18 mouse cellular contexts compared by ENCODE assay signal in the genomic region with DNA sequence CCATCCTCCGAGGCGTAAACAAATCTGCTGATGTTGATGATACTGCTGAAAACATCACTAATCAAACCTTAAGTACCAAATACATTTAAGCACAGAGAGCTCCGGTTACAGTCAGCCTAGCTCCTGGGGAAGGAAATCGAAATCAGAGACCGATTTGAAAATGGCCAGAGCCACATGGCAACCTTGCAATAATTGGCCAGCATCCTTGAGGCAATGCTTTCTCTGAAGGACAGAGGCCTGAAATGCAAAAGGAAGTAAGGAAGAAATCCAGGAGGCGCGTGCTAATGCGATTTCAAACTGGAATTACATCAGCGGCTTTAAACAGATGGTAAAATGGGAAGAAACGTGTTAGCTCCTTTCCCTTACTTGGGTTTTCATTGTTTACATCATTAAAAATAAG.
DNase-seq lines count a peak whose midpoint lies in the region; ATAC-seq and TF ChIP-seq lines count a peak whose summit lies in the region.
"Had no signal": no experiment of that assay in that cellular context is flagged by ENCODE, and none has a peak within 500 bp of the region (broad histone marks: within the 10 kb centered on the region; RNA-seq: fewer than 3 reads in every experiment).

No protein-coding gene starts in this region.

- H3K79me2 ChIP-seq in heart, adult 2 months (replicated peaks; ENCODE audit: control insufficient read depth, insufficient read depth, low read length), result no peaks in the 10 kb centered on the region

- no peak for ATAC-seq in embryonic facial prominence, embryonic 15.5 days (ENCODE audit: insufficient number of reproducible peaks, low FRiP score, low TSS enrichment, low read depth)
- no peak for ATAC-seq in erythroblast, adult 5-6 weeks (replicated peaks; ENCODE audit: low FRiP score, poor library complexity, severe bottlenecking)
- ATAC-seq: Patski had no signal

- H3K9me3 ChIP-seq in embryonic facial prominence, embryonic 15.5 days (replicated peaks), result no peaks in the 10 kb centered on the region
- H3K9me3 ChIP-seq: midbrain, embryonic 12.5 days had no signal

- no peak for TF ChIP-seq POLR2A in heart, adult 2 months (IDR thresholded peaks at IDR 0.05; ENCODE audit: insufficient read depth, low read depth, low read length)

- H3K4me2 ChIP-seq in embryonic facial prominence, embryonic 15.5 days (replicated peaks), result peak overlapping the region; percentile 24
- H3K4me2 ChIP-seq: heart, embryonic 13.5 days; hindbrain, embryonic 14.5 days; midbrain, embryonic 12.5 days had no signal

- no peak for TF ChIP-seq CTCF in heart, adult 2 months (IDR thresholded peaks at IDR 0.05)

- DNase-seq in heart, adult 11 months, result peak; percentile 59
- DNase-seq in heart, adult 2 months, result no peak
- DNase-seq in MN1 (ENCODE audit: low spot score), result peak; percentile 72
- peak; percentile 18 for DNase-seq in brain, adult 2 months (ENCODE audit: low read depth, low spot score)
- no peak for DNase-seq in layer of hippocampus, adult 9-10 months (ENCODE audit: low spot score)
- DNase-seq: adrenal gland, adult 8-10 months; cerebellum, adult 11 months; cerebellum, postnatal 10 days; kidney, adult 11 months; liver; lung, postnatal 10 days; thymus, adult 18-20 months had no signal

- no peak overlapping the region for H3K9ac ChIP-seq in heart, adult 2 months (ENCODE audit: low read depth, low read length)
- H3K9ac ChIP-seq in embryonic facial prominence, embryonic 15.5 days, result no peak overlapping the region
- H3K9ac ChIP-seq: heart, embryonic 13.5 days; hindbrain, embryonic 14.5 days; midbrain, embryonic 12.5 days had no signal

- H3K27me3 ChIP-seq in heart, adult 2 months (ENCODE audit: control insufficient read depth, insufficient read depth, low read length), result no peaks in the 10 kb centered on the region
- no peaks in the 10 kb centered on the region for H3K27me3 ChIP-seq in embryonic facial prominence, embryonic 15.5 days
- H3K27me3 ChIP-seq: heart, embryonic 13.5 days; midbrain, embryonic 12.5 days had no signal

- H3K27ac ChIP-seq in heart, adult 2 months, result no peak overlapping the region
- no peak overlapping the region for H3K27ac ChIP-seq in embryonic facial prominence, embryonic 15.5 days (replicated peaks)
- H3K27ac ChIP-seq: heart, embryonic 13.5 days; hindbrain, embryonic 14.5 days; midbrain, embryonic 12.5 days had no signal

- intact Hi-C loops in heart, adult 2 months (cut with DNase I), result no loop called here

- no peak for TF ChIP-seq EP300 in heart, adult 2 months (IDR thresholded peaks at IDR 0.05; ENCODE audit: insufficient read depth, low read depth, low read length)

- H3K36me3 ChIP-seq in heart, adult 2 months (ENCODE audit: control insufficient read depth, insufficient read depth, low read length), result no peaks in the 10 kb centered on the region
- H3K36me3 ChIP-seq in embryonic facial prominence, embryonic 15.5 days, result no peaks in the 10 kb centered on the region
- H3K36me3 ChIP-seq: heart, embryonic 13.5 days; midbrain, embryonic 12.5 days had no signal

- WGBS in heart, adult 2 months, result 81% methylated on average over 10 of the region's 10 CpGs
- 41% methylated on average over 10 of the region's 10 CpGs for WGBS in embryonic facial prominence, embryonic 15.5 days

- H3K4me3 ChIP-seq in heart, adult 2 months, result no peak overlapping the region
- H3K4me3 ChIP-seq in embryonic facial prominence, embryonic 15.5 days (replicated peaks), result no peak overlapping the region
- H3K4me3 ChIP-seq: heart, embryonic 13.5 days; midbrain, embryonic 12.5 days had no signal

- H3K4me1 ChIP-seq in heart, adult 2 months (ENCODE audit: control insufficient read depth, insufficient read depth, low read length), result no peaks in the 10 kb centered on the region
- H3K4me1 ChIP-seq in embryonic facial prominence, embryonic 15.5 days, result 0 out of 2 replicates have a peak, but pooled peaks cover 6% of the 10 kb centered on the region
- H3K4me1 ChIP-seq: heart, embryonic 13.5 days had no signal

Comparison
In these comparisons a context has a peak if more than half of its experiments do, and no peak if none do; other contexts are left out.
1. DNase-seq: peak in heart, adult 11 months (single experiment), MN1 (single experiment) and brain, adult 2 months (single experiment); none in heart, adult 2 months (0 of 2) and layer of hippocampus, adult 9-10 months (single experiment).